Mouse (Mus musculus): Measurements from ENCODE around the gene Gata1.
A peak's percentile ranks its signal among the peaks of the same experiment; 100 is the strongest.
"Not testable (repeated sequence)": the region's sequence is repeated elsewhere in the genome, so short reads cannot be mapped to it uniquely, and the experiment has no call there.

The Gata1 gene

DNA sequence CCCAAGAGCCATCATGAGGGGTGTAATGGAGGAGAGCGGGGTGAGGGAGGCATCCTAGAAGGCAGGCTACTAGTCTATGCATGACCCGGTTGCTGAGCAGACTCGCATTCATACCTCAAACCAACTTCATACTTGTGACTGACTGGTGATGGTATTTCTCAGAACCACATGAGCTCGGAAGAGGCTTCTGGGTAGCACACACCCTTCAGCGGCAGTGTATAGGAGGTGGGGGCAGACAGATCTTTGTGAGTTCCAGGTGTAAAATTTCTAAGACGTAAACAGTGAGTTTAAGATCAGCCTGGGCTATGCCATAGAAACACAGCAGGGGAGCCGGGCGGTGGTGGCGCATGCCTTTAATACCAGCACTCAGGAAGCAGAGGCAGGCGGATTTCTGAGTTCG is at the start of gene Gata1:
Gene Gata1, minus strand, starts transcription at position 180 of the 400 bp plus-strand sequence.
- no peak for DNase-seq (ENCODE audit: low read depth, low spot score)

DNA sequence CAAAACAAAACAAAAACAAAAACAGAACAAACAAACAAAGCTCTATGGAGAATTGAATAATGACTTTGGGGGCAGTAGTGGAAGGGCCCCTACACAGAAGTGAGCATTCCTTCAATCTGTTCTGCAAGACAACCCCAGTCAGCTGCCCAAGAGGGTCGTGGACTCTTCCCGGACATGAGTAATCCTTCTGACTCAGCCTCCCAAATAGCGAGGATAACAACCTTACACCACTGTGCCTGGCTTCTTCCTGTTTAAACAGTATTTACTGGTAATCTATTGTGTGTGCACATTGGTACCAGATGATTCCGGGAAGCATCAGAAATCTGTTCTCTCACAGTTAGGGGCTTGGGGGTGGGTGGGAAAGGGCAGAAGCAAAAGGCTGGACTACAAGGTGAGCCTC is 48.9 kb upstream of the Gata1 start:
- no peak for DNase-seq (ENCODE audit: low read depth, low spot score)

DNA sequence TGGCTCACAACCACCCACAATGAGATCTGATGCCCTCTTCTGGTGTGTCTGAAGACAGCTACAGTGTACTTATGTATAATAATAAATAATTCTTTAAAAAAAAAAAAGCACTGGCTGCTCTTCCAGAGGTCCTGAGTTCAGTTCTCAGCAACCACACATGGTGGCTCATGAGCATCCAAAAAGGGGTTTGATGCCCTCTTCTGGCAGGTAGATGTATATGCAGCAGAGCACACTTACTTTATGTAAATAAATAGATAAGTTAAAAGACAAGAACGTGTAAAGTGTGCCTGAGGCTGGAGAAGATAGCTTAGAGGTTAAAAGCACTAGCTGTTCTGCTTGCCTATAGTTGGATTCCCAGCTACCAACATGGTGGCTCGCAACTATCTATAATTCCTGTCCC is 46.9 kb upstream of the Gata1 start:
- no peak for DNase-seq (ENCODE audit: low read depth, low spot score)

DNA sequence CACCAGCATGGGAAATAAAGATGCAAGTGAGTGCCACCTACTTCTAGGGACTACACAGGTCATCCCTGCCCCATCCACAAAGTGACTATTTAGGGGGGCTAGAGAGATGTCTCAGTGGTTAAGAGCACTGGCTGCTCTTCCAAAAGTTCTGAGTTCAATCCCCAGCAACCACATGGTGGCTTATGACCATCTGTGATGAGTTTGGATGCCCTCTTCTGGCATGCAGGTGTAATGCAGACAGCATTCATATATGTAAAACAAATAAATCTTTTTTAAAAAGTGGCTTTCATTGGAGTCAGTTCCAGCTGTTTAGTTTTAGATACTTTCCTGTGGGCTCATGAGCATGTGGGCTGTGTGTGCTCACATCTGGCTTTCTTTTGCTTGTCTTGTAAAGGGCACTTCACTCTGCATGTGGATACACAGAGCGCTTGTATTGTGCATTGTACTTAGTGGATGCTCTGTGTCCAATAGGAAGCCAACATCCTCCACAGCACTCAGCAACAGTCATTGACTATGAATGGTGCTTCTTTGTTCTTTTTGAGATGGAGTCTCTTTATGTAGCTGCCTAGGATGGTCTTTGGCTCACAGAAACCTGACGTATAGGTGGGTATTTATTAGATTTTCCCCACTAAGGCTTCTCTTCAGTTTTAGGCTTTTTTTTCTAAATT is 42.4 kb upstream of the Gata1 start:
- DNase-seq (ENCODE audit: low read depth, low spot score): no peak

DNA sequence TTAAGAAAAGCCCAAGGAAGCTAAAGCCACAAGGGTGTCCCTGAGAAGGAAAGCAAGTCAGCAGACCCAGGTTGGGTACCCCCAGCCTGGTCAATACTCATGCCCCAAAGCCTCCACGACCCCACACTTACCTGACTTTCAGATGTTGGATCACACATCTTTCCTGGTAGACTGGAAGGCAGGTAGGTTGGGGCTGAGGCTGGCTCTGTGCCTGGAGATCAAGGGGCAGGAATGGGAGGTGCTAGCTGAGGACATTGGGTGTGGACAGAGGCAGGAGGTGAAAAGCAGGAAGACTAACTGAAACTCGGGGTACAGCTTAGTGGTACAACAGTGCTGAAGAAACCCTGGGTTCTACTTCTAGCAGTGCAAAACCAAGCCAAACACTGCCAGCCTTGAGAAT is 40.4 kb upstream of the Gata1 start, which contains the start of gene Glod5:
Gene Glod5, minus strand, starts transcription at position 207 of the 400 bp plus-strand sequence.
- no peak for DNase-seq (ENCODE audit: low read depth, low spot score)

DNA sequence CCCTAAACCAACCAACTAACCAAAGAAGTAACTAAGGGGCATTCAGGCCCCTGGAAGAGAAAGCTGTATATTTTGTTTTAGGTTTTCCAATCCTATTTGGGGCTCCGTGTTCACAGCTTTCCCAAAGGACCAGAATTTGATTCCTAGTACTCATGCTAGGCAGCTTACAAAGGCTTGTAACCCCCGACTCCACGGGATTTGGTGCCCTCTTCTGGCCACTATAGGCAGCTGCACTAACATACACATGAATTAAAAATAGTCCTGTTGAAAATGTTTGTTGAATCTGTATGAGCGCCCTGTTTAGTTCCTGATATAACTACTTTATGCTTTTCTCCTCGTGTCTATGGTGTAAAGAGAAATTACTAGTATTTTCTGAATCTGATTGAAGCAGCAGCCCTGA is 39.3 kb upstream of the Gata1 start:
- peak; percentile 6 for DNase-seq (ENCODE audit: low read depth, low spot score)

DNA sequence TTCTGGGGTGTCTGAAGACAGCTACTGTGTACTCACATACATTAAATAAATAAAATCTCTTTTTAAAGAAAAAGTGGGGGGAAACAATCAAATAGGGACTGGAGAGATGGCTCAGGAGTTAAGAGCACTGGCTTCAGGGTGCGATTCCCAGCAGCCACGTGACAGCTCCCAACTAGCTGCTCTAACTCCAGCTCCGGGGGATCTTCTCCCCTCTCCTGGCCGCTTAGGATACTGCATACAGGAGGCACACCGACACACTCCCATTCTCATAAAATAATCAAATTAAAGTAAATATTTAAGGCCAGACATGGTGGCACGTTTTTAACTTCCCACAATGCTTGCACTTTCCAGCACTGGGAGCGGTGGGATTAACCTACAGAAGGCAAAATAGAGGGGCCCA is 37.8 kb upstream of the Gata1 start:
- DNase-seq (ENCODE audit: low read depth, low spot score): not testable (repeated sequence)

DNA sequence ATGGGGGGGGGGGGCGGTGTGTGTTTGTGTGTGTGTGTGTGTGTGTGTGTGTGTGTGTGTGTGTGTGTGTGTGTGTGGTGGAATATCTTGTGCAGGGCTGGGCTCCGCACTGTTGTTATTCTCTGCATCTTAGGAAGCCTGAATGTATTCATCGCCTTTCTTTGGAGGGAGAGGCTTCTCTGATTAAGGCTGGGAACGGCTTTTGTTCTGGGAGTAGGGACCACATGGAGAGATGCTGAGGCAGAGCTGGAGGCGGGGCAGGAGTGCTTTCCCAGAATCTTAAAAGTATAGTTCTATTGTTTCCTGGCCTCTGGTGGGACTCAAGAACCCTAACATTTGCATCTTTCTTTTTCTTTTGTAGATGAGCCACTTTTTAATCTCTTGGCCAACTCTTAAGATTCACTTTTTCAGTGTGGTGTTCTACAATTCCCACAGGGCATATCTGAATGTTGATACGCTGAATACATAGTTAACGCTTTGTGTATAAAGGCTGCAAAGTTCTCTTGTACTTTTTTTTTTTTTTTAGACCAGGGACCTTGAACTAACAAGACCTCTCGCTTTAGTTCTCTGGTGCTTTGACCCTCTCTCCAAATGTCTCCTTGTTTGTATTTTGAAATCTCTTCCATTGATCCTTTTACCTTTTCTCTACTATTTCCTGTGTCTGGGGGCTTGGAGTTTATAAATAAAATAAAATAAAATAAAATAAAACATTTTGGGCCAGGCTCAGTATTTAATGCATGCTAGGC is 35.9 kb upstream of the Gata1 start:
- no peak for DNase-seq (ENCODE audit: low read depth, low spot score)

DNA sequence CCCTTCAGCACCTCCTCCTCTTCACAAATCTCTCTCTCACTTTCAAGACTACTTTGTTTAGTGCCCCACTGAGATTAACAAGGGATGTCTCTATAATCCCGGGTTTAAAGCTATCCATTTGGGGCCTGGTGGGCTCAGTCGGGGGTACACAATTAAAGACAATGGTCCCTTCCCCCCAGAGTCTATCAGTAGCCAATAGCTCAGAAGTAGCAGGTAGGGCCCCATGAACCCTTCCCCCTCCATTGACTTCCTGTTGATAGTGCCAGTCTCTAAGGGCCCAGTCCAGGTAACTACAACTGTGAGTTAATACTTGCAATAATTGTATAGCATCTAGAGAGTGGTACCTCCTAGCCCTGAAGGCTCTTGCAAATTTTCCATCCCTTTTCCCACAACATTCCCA is 35.3 kb upstream of the Gata1 start:
- no peak for DNase-seq (ENCODE audit: low read depth, low spot score)

DNA sequence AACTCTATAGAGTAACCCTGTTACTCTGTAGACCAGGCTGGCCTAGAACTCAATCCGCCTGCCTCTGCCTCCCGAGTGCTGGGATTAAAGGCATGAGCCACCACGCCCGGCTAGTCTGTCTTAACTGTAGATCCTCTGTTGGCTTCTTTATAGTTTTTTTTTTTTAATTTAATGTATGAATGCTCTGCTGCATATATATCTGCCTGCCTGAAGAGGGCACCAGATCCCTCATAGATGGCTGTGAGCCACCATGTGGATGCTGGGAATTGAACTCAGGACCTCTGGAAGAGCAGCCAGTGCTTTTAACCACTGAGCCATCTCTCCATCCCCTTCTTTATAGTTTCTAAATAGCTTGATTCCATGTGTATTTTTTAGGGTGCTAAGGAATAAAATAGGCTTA is 31.5 kb upstream of the Gata1 start:
- not testable (repeated sequence) for DNase-seq (ENCODE audit: low read depth, low spot score)

DNA sequence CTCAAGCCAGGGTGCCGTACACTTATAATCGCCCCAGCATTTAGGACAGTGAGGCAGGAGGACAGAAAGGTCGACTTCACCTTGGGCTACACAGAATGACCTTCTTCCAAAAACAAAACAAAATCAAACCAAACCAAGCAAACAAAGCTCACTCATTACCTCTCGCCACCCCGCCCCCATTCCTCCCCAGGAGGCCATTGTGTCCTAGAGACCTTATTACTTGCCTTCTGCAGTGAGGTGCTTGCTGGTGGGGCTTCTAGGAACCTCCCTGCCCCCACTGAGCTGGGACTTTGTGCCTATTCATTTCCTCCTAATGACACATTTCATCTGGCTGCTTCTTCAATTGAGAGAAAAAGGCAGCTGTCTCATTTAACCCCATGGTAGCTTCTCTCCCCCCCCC is 30.7 kb upstream of the Gata1 start:
- no peak for DNase-seq (ENCODE audit: low read depth, low spot score)

DNA sequence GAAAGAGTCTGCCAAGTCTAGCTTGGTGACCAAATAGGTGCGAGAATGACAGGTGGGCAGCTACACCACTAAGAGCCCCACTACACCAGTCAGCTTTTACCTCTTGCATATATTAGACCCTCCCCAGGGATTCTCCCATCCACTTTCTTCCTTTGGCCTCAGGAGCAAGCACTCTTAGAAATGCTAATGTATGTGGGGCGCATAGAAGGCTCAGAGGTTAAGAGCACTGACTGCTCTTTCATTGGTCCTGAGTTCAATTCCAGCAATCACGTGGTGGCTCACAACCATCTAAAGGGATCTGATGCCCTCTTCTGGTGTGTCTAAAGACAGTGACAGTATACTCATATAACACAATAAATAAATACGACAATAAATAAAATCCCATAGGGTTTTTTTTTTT is 25.1 kb upstream of the Gata1 start:
- DNase-seq (ENCODE audit: low read depth, low spot score): no peak

DNA sequence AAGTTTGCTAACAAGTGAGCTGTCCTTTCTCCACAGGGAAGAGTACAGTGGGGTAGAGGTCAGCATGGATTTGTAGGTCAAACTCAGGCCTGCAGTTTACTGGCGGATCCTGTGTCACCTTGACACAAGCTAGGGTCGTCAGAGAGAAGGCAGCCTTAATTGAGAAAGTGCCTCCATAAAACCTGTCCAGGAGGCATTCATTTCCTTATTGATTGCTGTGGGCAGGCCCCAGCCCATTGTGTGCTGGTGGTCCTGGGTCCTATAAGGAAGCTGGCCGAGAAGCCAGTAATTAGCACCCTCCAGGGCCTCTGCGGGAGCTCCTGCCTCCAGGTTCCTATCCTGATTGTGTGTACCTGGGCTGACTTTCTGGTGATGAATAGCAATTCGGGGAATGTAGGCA is 24.1 kb upstream of the Gata1 start:
- no peak for DNase-seq (ENCODE audit: low read depth, low spot score)

DNA sequence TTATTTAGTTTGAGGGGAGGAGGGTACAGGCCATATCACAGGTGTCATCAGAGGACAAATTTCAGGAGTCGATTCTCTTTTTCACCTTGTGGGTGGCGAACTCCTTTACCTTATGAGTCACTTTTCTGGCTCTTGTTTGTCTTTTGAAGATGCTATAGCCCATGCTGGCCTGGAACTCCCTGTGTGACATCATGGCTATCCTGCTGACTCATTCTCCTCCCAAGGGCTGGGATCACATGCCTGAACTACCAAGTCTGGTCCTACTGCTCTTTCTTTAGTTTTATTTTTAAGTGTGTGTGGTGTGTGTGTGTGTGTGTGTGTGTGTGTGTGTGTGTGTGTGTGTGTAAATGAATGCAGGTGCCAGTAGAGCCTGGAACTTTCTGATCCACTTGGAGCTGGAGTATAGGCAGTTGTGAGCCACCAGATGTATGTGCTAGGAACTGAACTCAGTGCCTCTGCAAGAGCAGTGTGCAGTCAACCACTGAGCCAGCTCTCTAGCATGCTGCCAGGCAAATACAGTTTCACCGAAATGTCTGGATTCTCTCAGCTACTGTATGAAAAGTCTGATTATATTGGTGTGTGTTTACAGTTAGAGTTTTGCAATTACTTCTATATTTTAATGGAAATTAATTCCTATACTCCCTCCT is 22.8 kb upstream of the Gata1 start:
- DNase-seq (ENCODE audit: low read depth, low spot score): no peak

DNA sequence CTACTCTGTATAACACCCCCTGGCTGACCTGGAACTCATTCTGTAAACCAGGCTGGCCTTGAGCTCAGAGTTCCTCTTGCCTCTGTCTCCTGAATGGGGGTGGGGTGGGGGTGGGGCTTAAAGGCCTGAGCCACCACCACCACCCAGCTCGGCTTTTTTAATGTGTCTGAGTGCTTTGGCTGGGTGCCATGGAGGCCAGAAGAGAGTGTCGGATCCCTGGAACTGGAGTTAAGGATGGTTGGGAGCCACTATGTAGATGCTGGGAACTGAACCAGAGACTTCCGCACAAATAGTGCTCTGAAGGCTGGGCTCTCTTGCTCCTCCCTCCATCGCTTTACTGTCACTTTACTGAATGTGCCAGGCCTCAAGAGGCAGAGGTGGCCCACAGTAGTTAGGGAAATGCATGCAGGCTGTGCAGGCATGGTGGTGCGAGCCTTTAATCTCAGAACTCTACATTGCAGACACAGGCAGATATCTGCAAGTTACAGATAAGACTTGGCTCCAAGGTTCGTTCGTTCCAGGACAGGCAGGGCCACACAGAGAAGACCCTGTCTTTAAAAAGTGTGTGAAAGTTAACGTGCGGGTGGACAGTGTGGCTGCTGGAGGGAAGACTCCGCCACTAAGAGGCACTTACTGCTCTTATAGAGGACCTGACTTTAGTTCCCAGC is 15.3 kb upstream of the Gata1 start:
- DNase-seq (ENCODE audit: low read depth, low spot score): no peak

DNA sequence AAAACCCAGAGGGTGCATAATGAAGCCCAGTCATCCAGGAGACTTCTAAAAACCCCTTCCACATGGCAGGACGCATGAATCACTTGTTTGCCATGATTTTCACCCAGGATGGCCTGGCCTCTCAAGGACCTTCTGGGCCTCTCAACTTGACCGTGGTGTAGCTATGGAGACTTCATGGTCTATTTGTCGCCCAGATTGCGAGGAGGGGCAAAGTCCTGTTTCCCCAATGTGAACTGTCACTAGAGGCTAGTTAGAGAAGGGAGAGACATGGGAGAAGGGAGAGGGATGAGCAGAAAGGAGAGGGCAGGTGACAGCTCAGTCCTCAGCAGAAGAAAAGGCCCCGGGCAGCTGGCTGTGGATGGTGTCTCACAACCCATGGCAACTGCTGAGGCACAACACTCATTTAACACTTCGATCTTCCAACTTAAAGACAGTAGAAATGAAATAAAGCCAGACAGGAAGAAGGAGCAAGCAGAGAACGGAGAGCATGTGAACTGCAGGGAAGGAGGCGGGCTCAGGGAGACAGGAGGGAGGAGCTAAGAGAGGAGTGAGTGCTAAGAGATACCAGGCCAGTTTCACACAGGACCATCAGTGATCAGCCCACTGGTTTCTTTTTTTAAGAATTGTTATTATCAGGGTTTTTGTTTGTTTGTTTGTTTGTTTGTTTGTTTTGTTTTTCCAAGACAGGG is 14.7 kb upstream of the Gata1 start:
- DNase-seq (ENCODE audit: low read depth, low spot score): no peak

DNA sequence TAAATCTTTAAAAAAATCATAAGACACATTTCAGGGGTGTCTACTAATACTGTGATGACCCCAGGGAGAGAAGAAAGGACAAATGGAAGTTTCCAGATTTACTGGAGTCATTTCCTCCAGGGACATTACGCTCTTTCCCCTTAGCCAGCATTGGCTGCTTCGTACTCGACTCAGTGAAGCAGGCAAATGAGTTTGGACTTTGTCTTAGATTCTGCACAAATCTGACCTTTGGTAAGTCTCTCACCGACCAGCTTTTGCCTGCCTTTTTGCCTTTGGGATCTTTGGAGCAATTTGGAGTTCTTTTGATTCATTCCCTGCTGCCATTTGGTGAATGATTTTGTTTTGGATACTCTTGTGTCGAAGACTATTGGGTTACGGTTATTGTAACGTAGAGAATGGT is 3.5 kb upstream of the Gata1 start:
- no peak for DNase-seq (ENCODE audit: low read depth, low spot score)

DNA sequence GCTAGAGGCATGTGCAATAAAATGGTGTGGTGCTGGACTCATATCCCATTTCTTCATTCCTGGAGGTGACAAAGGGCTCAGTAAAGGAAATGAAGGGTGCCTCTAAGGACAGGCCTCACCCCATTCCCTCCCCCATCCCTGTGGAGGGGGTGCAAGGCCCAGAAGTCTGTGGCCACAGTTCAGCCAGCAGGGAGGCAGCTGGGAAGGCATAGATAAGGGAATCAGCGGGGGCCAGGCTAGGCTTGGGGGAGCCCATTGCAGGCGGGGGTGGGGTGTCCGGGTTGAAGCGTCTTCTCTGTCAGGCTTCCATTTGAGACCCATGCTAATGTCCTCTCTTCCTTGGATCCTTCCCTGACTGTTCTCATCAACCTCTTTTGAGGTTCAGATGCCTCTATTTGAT is 6.6 kb downstream of the Gata1 start:
- no peak for DNase-seq (ENCODE audit: low read depth, low spot score)

DNA sequence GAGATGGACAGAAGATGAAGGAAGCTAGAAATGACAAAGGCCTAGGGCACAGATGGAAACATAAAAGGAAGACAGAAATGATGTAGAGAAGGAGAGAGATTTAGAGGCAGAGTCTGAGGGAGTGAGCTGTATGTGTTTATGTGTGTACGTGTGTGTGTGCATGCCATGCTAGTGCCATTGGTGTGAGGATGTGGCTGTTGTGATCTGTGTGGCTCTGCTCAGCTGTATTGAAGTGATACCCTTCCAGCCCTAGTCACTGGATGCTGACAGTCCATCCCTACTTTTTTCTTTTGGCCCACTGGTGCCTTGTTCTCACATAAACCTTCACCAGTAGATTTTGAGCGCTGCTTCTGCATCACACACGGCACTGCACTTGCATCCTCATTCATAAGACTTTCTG is 9.0 kb downstream of the Gata1 start:
- no peak for DNase-seq (ENCODE audit: low read depth, low spot score)

DNA sequence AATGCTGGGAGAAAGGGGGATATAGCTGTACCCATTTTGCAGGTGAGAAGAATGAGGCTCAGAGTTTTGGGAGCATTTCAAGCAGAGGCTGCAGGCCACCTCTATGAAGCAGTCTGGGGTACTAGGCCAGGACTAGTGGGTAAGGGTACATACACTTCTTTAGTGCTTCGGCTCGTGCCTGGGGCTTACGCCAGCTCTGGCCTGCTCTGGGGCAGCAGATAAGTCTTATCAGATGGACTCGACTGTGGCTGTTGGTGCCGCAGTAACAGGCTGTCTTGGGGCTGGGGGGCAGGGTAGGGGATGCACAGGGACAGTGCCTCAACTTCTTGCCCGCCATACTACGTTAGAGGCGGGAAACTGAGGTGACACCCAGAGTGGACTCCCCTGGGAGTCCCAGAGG is 9.6 kb downstream of the Gata1 start:
- DNase-seq (ENCODE audit: low read depth, low spot score): no peak

DNA sequence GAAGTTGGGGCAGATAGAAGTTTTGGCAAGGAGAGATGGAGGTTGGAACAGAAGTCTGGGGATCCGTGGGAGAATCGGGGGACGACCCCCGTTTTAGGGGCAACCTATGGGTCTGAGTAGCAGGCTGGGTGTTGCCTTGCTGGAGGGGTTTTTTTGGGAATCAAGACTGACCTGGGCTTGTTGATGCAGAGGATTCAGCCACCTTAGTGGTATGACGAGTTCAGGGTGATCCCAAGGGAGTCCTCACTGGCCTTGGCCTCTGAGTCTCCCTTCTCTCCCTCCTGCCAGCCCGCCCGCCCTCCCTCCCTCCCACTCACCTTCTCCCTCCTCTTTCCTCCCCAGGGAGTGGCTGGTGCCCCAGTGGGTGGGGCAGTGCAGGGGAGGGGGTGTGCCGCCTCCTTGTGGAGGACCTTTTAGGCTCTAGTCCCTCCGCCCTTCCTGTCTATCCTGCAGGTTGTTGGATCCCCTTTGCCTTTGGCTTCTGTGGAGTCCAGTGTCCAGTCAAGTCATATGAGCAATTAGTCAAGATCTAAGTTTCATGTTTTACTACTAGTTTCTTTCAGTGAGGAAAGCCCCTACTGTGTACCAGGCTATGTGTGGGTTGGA is 10.2 kb downstream of the Gata1 start:
- DNase-seq (ENCODE audit: low read depth, low spot score): no peak
